Mouse (Mus musculus): Measurements from ENCODE around the gene Mrpl28.

GRCm38 (mm10) chr17:26143386-26143785, 20.1 kb downstream of the Mrpl28 start:
- TF ChIP-seq RCOR1 (IDR thresholded peaks at IDR 0.05; ENCODE audit: low read depth, low read length) (no peak), CTCF (IDR thresholded peaks at IDR 0.05 in 2 of 3, conservative IDR thresholded peaks at IDR 0.05 in 1 of 3; ENCODE audit: control insufficient read depth in 1 of 3, insufficient read depth in 1 of 3, low read depth in 2 of 3, low read length in 3 of 3, poor library complexity in 1 of 3, severe bottlenecking in 1 of 3) (no peak), ELF1 (IDR thresholded peaks at IDR 0.05; ENCODE audit: low read depth, low read length) (no peak), POLR2A (IDR thresholded peaks at IDR 0.05; ENCODE audit: control insufficient read depth in 1 of 2, insufficient read depth in 1 of 2, low read depth in 1 of 2, low read length in 2 of 2, poor library complexity in 1 of 2) (no peak), ZMIZ1 (IDR thresholded peaks at IDR 0.05; ENCODE audit: low read depth, low read length) (no peak), BHLHE40 (IDR thresholded peaks at IDR 0.05; ENCODE audit: borderline replicate concordance, low read depth, low read length) (no peak), EP300 (IDR thresholded peaks at IDR 0.05; ENCODE audit: low read depth in 1 of 2, low read length in 2 of 2) (no peak), TCF12 (IDR thresholded peaks at IDR 0.05; ENCODE audit: low read depth, low read length) (no peak), GATA1 (IDR thresholded peaks at IDR 0.05; ENCODE audit: low read depth, low read length) (no peak), E2F4 (IDR thresholded peaks at IDR 0.05; ENCODE audit: borderline replicate concordance, low read depth, low read length) (no peak), MAX (IDR thresholded peaks at IDR 0.05; ENCODE audit: low read length) (no peak), TAL1 (IDR thresholded peaks at IDR 0.05; ENCODE audit: low read length) (no peak), MXI1 (IDR thresholded peaks at IDR 0.05; ENCODE audit: low read depth, low read length) (no peak), NELFE (IDR thresholded peaks at IDR 0.05; ENCODE audit: low read depth, low read length) (no peak)
